Mouse (Mus musculus): ENCODE results near the gene Ccnd1. TPM values are rescaled to one million over a fixed set of nuclear protein-coding genes. Genes with fewer than 3 reads are reported as not detected.

The Ccnd1 gene
- polyA plus RNA-seq, 1 experiment = 42.5 TPM

DNA sequence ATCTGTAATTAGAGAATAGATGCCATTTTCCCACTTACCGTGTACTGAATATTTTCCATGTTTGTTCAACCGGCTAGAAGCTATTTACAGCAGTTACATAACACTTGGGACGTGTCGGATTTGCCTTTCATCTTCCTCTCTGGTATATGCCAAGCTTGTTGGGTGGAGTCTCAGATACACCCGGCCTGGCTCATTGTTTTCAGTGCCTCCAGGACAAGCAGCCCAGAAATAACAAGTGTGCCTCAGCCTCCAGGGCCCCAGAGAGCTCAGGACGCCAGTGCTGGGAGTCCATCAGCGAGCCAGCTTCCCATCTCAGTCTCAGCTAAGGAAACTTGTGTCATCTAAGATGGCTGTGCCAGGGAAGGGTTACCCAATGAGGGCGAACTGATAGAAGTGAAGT lies 33.7 kb upstream of the Ccnd1 start:
- peaks cover 22% of the 10 kb centered on the region for H3K4me1 ChIP-seq (ENCODE audit: control insufficient read depth, insufficient read depth, insufficient read length, low read length)
- H3K4me3 ChIP-seq (ENCODE audit: low read depth, low read length) = no peak overlapping the region
- H3K27me3 ChIP-seq (ENCODE audit: control insufficient read depth, insufficient read depth, low read length) = no peaks in the 10 kb centered on the region
- 33% methylated on average over 8 of the region's 8 CpGs for WGBS
- TF ChIP-seq CTCF (IDR thresholded peaks at IDR 0.05; ENCODE audit: extremely low read depth, insufficient read length, insufficient replicate concordance, low read depth, low read length) (no peak), POLR2A (IDR thresholded peaks at IDR 0.05; ENCODE audit: low read depth, low read length) (no peak)
- no peaks in the 10 kb centered on the region for H3K36me3 ChIP-seq (ENCODE audit: control insufficient read depth, insufficient read depth, low read length)
- H3K27ac ChIP-seq (ENCODE audit: insufficient read depth, low read depth, low read length) = no peak overlapping the region

DNA sequence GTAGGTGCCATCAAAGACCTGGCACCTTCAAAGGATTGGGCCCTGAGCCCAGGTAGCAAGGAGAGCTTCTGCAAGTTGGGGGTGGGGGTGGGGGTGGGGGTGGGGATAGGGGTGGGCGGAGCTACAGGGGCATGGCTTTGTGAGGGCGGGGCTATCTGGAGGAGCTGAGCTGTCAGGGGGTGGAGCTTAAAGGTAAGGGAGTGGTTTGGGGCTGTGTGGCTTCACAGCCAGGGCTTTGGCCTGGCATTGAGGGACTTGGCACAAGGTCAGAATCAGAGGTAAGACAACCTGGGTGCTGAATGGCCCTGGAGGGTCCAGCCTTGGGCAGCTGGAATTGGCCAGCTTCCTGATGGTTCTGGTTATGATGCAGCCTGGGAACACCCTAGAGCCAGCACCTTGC lies 32.0 kb upstream of the Ccnd1 start:
- Histone ChIP-seq H3K27ac (ENCODE audit: insufficient read depth, low read depth, low read length) (peak overlapping the region; percentile 79; the same call in 1 of the 2 replicates), H3K36me3 (ENCODE audit: control insufficient read depth, insufficient read depth, low read length) (no peaks in the 10 kb centered on the region), H3K27me3 (ENCODE audit: control insufficient read depth, insufficient read depth, low read length) (no peaks in the 10 kb centered on the region), H3K4me1 (ENCODE audit: control insufficient read depth, insufficient read depth, insufficient read length, low read length) (peaks cover 17% of the 10 kb centered on the region), H3K4me3 (ENCODE audit: low read depth, low read length) (no peak overlapping the region)
- WGBS = 28% methylated on average over 2 of the region's 2 CpGs
- TF ChIP-seq CTCF (IDR thresholded peaks at IDR 0.05; ENCODE audit: extremely low read depth, insufficient read length, insufficient replicate concordance, low read depth, low read length) (no peak), POLR2A (IDR thresholded peaks at IDR 0.05; ENCODE audit: low read depth, low read length) (no peak)

DNA sequence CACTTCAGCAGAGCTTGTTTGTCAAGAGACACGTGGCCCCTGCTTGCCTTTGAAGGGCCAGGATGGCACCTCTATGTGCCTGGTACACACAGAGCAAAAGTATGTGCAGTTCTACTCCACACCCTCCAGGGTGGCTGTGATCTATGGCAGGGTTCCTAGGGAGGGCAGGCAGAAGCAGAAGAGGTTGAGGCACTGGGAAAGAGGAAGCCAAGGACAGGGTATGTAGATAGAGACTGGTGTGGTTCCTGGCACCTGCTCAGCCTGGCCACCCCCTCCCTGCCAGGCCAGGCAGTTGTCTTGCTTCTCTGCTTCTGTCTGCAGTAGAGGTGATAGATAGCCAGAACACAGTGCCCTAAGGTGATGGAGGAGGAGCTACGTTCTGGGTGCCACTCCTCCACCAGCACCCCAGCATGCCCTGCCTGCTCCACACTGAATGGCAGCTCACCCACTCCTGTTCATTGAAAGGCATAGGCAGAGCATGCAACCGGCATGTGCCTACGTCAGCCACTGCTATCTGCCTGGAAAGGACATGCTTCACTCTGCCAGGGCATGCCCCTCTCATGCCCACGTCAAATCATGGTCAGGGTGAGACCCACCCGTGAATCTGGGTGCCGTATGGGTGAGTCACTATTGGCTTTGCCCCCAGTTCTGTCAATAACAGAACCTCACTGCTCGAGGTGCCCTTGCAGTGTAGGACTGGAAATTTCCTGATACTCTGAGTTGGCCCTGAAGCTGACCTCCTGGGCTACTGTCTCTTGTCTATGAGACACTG lies 31.5 kb upstream of the Ccnd1 start:
- no peak for TF ChIP-seq POLR2A (IDR thresholded peaks at IDR 0.05; ENCODE audit: low read depth, low read length)
- peak; percentile 17; the same call in 1 of the 2 replicates for TF ChIP-seq CTCF (IDR thresholded peaks at IDR 0.05; ENCODE audit: extremely low read depth, insufficient read length, insufficient replicate concordance, low read depth, low read length)
- Histone ChIP-seq H3K4me3 (ENCODE audit: low read depth, low read length) (no peak overlapping the region), H3K36me3 (ENCODE audit: control insufficient read depth, insufficient read depth, low read length) (no peaks in the 10 kb centered on the region), H3K27ac (ENCODE audit: insufficient read depth, low read depth, low read length) (peak overlapping the region; percentile 79), H3K4me1 (ENCODE audit: control insufficient read depth, insufficient read depth, insufficient read length, low read length) (peaks cover 19% of the 10 kb centered on the region), H3K27me3 (ENCODE audit: control insufficient read depth, insufficient read depth, low read length) (no peaks in the 10 kb centered on the region)
- WGBS = 25% methylated on average over 8 of the region's 8 CpGs

DNA sequence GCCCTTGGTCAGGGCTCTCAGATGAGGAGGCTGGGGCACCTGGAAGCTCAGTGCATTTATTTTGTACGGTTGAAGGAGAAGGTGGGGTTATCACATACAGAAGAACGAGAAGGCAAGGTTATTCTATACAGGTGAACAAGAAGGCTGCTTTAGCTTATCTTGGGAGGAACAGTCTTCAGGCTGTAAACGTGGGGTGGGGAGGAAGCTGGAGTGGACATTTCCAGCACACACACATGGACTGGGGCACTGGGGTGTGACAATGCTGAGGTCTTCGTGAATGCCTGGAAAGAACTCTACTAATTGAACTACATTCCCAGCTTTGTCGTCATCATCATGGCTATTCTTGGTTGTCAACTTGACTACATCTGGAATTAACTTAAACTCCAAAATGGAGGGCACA lies 26.2 kb upstream of the Ccnd1 start:
- Histone ChIP-seq H3K4me3 (ENCODE audit: low read depth, low read length) (no peak overlapping the region), H3K4me1 (ENCODE audit: control insufficient read depth, insufficient read depth, insufficient read length, low read length) (peaks cover 28% of the 10 kb centered on the region), H3K27me3 (ENCODE audit: control insufficient read depth, insufficient read depth, low read length) (no peaks in the 10 kb centered on the region), H3K27ac (ENCODE audit: insufficient read depth, low read depth, low read length) (peak overlapping the region; percentile 63; the same call in 1 of the 2 replicates), H3K36me3 (ENCODE audit: control insufficient read depth, insufficient read depth, low read length) (no peaks in the 10 kb centered on the region)
- TF ChIP-seq CTCF (IDR thresholded peaks at IDR 0.05; ENCODE audit: extremely low read depth, insufficient read length, insufficient replicate concordance, low read depth, low read length) (no peak), POLR2A (IDR thresholded peaks at IDR 0.05; ENCODE audit: low read depth, low read length) (no peak)
- WGBS = 38% methylated on average over 5 of the region's 5 CpGs

DNA sequence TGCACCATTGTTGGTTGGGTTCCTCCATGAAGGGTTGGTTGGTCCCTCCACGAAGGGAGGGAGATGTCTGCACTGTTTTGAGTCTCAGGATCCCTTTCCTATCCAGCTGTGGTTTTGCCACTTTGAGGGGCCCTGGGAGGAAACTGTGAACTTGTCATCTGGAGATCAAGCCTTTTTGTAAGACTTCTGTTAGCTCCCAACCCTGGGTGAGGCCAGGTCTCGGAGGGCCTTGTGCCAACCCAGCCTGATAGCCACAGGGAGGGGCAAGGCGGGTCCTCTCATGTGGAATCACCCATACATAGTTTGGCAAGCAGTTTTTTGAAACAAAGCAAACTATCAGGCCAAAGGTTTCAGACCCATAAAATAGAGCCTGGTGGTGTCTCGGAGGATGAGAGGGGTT lies 24.6 kb upstream of the Ccnd1 start:
- no peak overlapping the region for H3K4me3 ChIP-seq (ENCODE audit: low read depth, low read length)
- WGBS = 25% methylated on average over 4 of the region's 4 CpGs
- no peak for TF ChIP-seq POLR2A (IDR thresholded peaks at IDR 0.05; ENCODE audit: low read depth, low read length)
- TF ChIP-seq CTCF (IDR thresholded peaks at IDR 0.05; ENCODE audit: extremely low read depth, insufficient read length, insufficient replicate concordance, low read depth, low read length) = no peak
- no peaks in the 10 kb centered on the region for H3K36me3 ChIP-seq (ENCODE audit: control insufficient read depth, insufficient read depth, low read length)
- no peaks in the 10 kb centered on the region for H3K27me3 ChIP-seq (ENCODE audit: control insufficient read depth, insufficient read depth, low read length)
- peak overlapping the region; percentile 48 for H3K27ac ChIP-seq (ENCODE audit: insufficient read depth, low read depth, low read length)
- peaks cover 27% of the 10 kb centered on the region for H3K4me1 ChIP-seq (ENCODE audit: control insufficient read depth, insufficient read depth, insufficient read length, low read length)

DNA sequence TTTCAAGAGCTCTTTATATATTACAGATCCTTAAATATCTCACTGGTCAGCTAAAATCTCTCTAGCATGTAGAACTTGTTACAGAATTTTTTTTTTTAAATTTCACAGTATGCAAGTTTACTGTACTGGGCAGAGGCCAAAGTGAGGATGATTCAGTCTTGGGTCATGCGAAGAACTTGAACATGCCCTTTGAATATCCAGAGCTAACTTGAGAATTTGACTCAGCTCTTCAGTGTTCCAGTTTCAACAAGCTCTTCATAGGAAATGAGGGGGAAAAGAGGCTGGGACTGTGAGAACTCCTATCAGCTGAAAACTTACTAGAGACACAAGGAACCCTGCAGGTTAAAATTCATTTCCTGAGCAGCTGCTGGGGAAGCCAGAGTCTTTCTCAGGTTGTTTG lies 24.2 kb upstream of the Ccnd1 start:
- no peak overlapping the region for H3K4me3 ChIP-seq (ENCODE audit: low read depth, low read length)
- H3K4me1 ChIP-seq (ENCODE audit: control insufficient read depth, insufficient read depth, insufficient read length, low read length) = peaks cover 27% of the 10 kb centered on the region
- H3K27ac ChIP-seq (ENCODE audit: insufficient read depth, low read depth, low read length) = peak overlapping the region; percentile 48
- no peaks in the 10 kb centered on the region for H3K36me3 ChIP-seq (ENCODE audit: control insufficient read depth, insufficient read depth, low read length)
- no peak for TF ChIP-seq POLR2A (IDR thresholded peaks at IDR 0.05; ENCODE audit: low read depth, low read length)
- no peak for TF ChIP-seq CTCF (IDR thresholded peaks at IDR 0.05; ENCODE audit: extremely low read depth, insufficient read length, insufficient replicate concordance, low read depth, low read length)
- H3K27me3 ChIP-seq (ENCODE audit: control insufficient read depth, insufficient read depth, low read length) = no peaks in the 10 kb centered on the region
- WGBS = 34% methylated on average over 1 of the region's 1 CpGs

DNA sequence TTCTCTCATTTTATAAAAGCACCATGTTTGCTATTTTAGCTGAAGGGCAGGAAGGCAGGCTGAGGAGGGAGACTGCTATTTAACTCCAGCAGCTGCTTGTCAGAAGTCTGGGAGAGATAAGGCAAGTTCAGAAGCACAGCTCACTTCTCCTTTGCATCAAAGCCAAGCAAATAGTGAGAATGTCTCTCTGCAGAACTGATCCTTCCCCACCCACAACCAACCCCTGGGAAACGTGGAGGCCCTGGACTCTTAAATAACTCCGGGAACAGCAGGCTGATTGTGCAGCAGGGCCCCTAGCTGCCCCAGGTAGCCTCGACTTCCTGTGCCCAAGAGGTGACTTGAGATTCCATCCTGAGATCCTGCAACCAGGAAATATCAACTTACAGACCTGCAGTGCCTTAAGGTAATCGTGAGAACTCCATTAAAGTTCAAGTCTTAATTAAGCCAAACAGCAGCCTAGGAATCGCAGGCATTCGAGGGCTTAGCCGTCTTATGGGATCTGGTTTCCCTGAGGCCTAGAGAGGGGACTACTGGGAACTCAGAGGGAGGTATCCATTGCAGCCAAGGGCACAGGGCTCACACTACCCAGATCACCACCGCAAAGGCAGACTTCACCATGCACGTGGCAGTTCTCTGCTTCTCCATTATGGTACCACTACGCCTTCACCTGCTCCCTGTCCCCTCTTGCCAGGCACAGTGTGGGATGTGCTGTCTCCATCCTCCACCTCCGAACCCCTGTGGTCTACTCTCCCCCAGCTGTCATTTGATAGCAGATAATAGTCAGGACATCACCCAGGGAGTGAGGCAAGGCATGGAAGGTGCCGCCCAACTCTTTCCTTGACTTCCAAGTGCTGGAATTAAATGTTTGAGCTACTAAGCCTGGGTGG lies 19.0 kb upstream of the Ccnd1 start:
- TF ChIP-seq POLR2A (IDR thresholded peaks at IDR 0.05; ENCODE audit: low read depth, low read length) = no peak
- no peak for TF ChIP-seq CTCF (IDR thresholded peaks at IDR 0.05; ENCODE audit: extremely low read depth, insufficient read length, insufficient replicate concordance, low read depth, low read length)
- H3K27ac ChIP-seq (ENCODE audit: insufficient read depth, low read depth, low read length) = no peak overlapping the region
- H3K36me3 ChIP-seq (ENCODE audit: control insufficient read depth, insufficient read depth, low read length) = no peaks in the 10 kb centered on the region
- 68% methylated on average over 12 of the region's 12 CpGs for WGBS
- H3K4me3 ChIP-seq (ENCODE audit: low read depth, low read length) = no peak overlapping the region
- peaks cover 3% of the 10 kb centered on the region; the same call in 1 of the 2 replicates for H3K4me1 ChIP-seq (ENCODE audit: control insufficient read depth, insufficient read depth, insufficient read length, low read length)
- H3K27me3 ChIP-seq (ENCODE audit: control insufficient read depth, insufficient read depth, low read length) = no peaks in the 10 kb centered on the region

Data from small intestine, adult 2 months (tissue).